In the genomic region with DNA sequence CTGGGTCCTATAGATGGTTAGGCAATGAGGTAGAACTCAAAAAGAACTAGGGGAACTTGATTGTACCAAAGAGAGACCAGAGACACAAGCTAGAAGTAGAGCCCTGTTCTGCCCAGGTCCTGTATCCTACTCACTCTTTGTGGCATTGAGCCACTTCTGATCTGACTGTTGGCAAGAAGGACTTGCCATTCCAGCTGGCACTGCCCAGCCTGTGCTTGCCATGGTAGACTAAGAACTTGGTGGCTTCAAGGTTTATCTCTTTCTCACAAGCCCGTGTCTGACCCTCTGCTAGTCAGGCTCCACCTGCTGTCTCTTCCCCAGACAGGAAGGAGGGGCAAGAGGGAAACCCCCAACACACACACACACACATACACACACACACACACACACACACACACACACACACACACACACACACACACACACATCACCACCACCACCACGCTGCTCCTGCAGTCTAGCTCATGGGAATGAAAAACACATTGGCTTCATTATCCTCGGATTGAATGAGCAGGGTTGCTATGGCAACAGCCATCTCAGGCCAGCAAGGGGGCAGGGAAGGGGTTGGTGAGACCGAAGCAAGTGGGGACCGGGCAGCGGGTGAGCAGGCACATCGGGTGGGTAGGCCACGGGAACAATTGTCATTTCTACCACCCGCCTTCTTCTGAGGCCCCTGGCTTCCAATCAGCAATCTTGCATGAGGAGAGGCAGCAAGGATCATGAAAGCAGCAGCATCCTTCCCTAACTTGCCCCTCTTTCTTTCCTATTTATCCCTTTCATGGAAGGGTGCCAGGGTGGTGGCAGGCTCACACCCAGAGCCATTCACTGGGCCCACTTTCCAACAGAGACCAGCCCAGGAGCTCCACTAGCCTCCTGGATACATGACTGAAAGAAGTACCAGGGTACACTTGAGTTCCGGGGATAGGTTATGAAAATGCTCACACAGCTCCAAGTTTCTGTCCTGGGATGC, we compare ENCODE assay signal across 8 mouse cellular contexts.
DNase-seq lines count a peak whose midpoint lies in the region; ATAC-seq lines count a peak whose summit lies in the region.

No protein-coding gene starts in this region.

- 13% methylated on average over 10 of the region's 10 CpGs for whole genome bisulfite sequencing in hindbrain, embryonic 12.5 days
- 27% methylated on average over 10 of the region's 10 CpGs for WGBS in limb, embryonic 13.5 days

- no peaks in the 10 kb centered on the region for H3K9me3 ChIP-seq in hindbrain, embryonic 12.5 days (replicated peaks)
- H3K9me3 ChIP-seq in limb, embryonic 13.5 days: no peaks in the 10 kb centered on the region

- no peak overlapping the region for H3K9ac ChIP-seq in hindbrain, embryonic 12.5 days
- H3K9ac ChIP-seq in limb, embryonic 13.5 days: no peak overlapping the region

- peaks cover 81% of the 10 kb centered on the region for H3K4me1 ChIP-seq in hindbrain, embryonic 12.5 days
- peaks cover 86% of the 10 kb centered on the region for H3K4me1 ChIP-seq in limb, embryonic 13.5 days

- peak overlapping the region; percentile 86 for H3K27ac ChIP-seq in hindbrain, embryonic 12.5 days
- H3K27ac ChIP-seq in limb, embryonic 13.5 days: peak overlapping the region; percentile 44; the same call in 1 of the 2 replicates

- ATAC-seq in cerebellum, adult (ENCODE audit: insufficient number of reproducible peaks, low FRiP score, low TSS enrichment): peak; percentile 56
- peak; percentile 70 for ATAC-seq in hindbrain, embryonic 12.5 days (ENCODE audit: low FRiP score)
- no peak for ATAC-seq in limb, embryonic 13.5 days (ENCODE audit: low FRiP score, low read depth)

- no peaks in the 10 kb centered on the region for H3K27me3 ChIP-seq in hindbrain, embryonic 12.5 days
- H3K27me3 ChIP-seq in limb, embryonic 13.5 days: no peaks in the 10 kb centered on the region

- H3K4me3 ChIP-seq in hindbrain, embryonic 12.5 days: no peak overlapping the region
- no peak overlapping the region for H3K4me3 ChIP-seq in limb, embryonic 13.5 days

- 0 out of 2 replicates have a peak overlapping the region, but pooled peaks have one; percentile 5 for H3K4me2 ChIP-seq in hindbrain, embryonic 12.5 days (replicated peaks)
- no peak overlapping the region for H3K4me2 ChIP-seq in limb, embryonic 13.5 days (replicated peaks)

- peak; percentile 86 for DNase-seq in embryo, embryonic 10.5 days (ENCODE audit: low spot score)
- DNase-seq in right cerebral cortex, postnatal 10 days (ENCODE audit: low spot score in 2 of 2): peak; percentile 84 to 91
- no peak for DNase-seq in kidney, postnatal 4 days
- no peak for DNase-seq in urinary bladder, postnatal 4 days (ENCODE audit: low spot score in 2 of 2)
- DNase-seq in kidney, adult 11 months: no peak

- H3K36me3 ChIP-seq in hindbrain, embryonic 12.5 days: peaks cover 45% of the 10 kb centered on the region
- H3K36me3 ChIP-seq in limb, embryonic 13.5 days: peaks cover 73% of the 10 kb centered on the region

Comparison
In these comparisons a context has a peak if more than half of its experiments do, and no peak if none do; other contexts are left out.
1. DNase-seq: peak in embryo, embryonic 10.5 days (single experiment) and right cerebral cortex, postnatal 10 days (2 of 2); none in kidney, postnatal 4 days (0 of 2), urinary bladder, postnatal 4 days (0 of 2) and kidney, adult 11 months (single experiment).